Mouse (Mus musculus) heart, adult 18-20 months (tissue): ENCODE measurements at regions not wholly inside any gene's neighbourhood (a gene's known extent, or its start where the extent isn't known, plus 50 kb on each side); places are given as distances from the start of the nearest gene placed in this dataset.

Source experiments
- DNase-seq, 2 experiments: peaks; one replicate each; pipeline ENCODE4 v3.0.0; 2021 to 2022; ENCODE audit warnings: mixed read lengths in 1 of 2

DNA sequence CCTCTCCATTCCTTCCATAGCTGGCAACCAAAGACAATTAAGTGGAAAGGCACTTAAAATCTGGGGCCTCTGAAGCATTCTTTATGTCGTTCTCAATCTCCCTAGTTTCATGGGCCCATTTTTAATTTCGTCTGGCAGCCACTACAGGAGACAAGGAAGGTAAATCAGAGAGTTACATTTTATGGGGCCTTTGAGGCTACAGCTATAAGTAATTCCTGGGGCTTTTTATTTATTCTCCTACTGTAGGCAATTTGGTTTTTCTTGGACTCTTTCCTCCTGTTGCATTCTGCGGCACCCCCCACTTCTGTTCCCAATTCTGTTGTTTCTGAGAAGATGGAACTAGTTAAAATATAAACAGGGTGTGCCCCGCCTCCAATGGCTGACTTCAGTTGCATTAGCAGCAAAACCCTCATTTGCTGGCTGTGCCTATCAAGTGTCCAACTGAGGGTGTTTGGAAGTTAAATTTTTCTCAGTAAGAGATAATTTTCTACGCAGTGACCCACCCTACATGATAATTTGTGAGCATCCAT is 622.7 kb downstream of the Pdcd6ip start:
- no peak for DNase-seq

DNA sequence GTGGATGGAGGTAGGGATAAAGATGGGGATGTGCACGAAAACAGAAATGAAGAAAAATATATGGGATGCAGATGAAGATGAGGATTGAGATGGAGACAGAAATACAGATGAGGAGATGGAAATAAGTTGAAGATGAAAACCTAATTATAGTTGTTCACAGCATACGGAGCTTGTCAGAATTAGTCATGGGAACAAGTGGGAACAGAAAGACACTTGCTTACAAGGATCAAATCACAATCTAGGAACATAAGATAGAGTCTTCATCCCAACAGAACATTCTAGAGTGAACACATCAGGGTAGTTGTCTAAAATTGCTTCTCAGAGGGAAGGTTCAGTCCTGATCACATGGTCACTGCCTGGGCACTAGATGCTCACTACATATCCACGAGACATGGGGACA is 633.2 kb downstream of the Pdcd6ip start:
- no peak for DNase-seq

DNA sequence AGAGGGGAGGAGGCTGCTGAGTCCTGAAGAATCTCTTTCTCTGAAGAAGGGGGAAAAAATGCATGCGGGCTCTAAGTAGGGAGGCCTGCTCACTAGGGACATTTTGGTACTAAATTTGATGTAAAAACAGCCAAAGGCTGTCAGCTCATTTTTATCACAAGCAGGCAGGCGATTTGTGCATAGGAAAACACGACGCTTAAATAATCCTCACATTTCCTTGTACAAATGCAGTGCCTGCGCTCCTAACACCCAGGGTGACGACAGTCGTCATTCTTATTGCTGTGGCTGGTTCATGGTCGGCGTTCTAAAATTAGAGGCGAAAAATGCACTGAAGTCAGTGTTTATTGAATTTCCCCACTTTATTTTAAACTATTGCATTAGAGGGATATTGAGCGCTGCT is 650.6 kb downstream of the Pdcd6ip start:
- DNase-seq: no peak

GRCm38 (mm10) chr9:113044556-113045178 is 663.4 kb downstream of the Pdcd6ip start:
- no peak for DNase-seq

GRCm38 (mm10) chr9:113040885-113041284 is 667.2 kb downstream of the Pdcd6ip start:
- no peak for DNase-seq

DNA sequence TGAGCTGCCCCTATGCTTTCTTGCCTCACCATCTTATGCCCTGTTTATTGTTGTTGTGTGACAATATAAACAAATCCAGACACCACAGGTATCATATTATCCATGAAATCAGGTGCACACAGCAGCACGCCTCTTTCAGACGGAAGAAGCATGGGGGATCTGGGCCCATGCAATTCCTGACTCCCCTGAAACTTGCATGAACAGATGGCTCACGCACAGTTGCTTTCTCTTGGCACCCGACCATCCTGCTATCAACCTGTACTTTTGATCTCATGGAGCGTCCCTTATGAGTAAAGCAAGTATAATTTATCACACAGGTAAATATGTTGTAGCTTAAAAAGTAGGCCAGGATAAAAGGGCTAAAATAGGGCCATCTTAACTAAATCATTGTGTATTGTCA is 674.1 kb downstream of the Pdcd6ip start:
- no peak for DNase-seq

DNA sequence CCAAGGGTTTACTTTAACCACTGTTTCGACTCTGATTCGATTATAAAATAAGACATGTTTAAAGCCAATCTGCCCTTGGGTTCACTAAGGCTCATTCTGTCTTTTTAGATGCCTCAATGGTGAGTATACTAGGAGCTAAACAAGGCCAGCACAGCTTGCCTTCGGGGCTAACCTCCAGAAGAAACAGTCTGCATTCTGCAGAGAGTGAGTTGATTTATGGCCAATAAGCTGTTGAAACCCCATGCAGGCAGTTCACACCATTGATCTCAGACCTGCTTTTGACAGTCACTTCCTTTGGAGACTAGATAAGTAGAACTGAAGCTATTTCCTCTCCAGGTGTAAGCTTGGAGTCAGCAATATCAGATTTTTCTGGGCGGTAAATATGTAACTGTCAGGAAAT is 679.0 kb downstream of the Pdcd6ip start:
- no peak for DNase-seq

GRCm38 (mm10) chr9:113026904-113027193 is 681.2 kb downstream of the Pdcd6ip start:
- no peak for DNase-seq

GRCm38 (mm10) chr9:113026096-113026903 is 681.8 kb downstream of the Pdcd6ip start:
- DNase-seq: peak in 1 of 2 experiments; percentile 1

- no peak for DNase-seq
These were observed 686.0 kb downstream of the Pdcd6ip start for GRCm38 (mm10) chr9:113021866-113022645.

DNA sequence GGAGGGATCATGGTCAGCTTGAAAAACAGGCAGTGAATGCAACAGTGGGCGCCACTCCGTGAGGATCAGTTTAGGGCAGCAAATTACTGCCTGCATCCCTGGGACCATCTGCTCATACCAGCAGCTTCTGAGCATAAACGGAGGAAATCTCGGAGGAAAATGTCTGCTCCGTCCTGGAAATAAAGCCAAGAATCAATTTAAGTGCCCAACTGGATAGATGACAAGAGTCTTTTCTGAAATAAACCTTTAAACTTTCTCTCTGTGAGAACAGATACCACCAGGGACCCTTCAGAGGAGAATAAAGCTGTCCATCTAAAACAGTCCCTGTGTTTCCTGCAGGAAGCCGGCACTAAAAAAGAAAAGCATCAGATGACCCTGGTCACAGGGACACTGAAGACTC is 688.5 kb downstream of the Pdcd6ip start:
- no peak for DNase-seq

DNA sequence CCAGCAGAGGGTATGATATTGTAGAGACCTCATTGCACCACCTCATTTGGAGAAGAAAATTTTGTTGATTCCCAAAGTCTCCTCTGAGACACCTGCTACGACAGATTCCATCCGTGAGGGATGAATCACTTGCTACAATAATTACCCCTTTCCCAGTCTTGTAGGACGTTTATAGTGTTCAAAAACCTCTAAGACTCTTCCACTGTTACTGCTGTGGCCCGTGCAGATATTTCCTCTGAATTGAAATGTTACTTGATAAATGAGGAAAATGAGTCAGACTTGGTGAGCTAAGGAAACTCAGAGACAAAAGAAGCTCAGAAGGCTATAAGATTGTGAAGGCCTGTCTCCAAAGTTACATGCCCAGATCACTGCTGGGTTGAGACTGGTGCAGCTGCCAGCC is 700.0 kb downstream of the Pdcd6ip start:
- no peak for DNase-seq

GRCm38 (mm10) chr9:112996204-112996603 is 711.9 kb downstream of the Pdcd6ip start:
- no peak for DNase-seq

- DNase-seq: no peak
These were observed 713.3 kb downstream of the Pdcd6ip start for GRCm38 (mm10) chr9:112994774-112995173.

GRCm38 (mm10) chr9:112993627-112994026 is 714.4 kb downstream of the Pdcd6ip start:
- no peak for DNase-seq

DNA sequence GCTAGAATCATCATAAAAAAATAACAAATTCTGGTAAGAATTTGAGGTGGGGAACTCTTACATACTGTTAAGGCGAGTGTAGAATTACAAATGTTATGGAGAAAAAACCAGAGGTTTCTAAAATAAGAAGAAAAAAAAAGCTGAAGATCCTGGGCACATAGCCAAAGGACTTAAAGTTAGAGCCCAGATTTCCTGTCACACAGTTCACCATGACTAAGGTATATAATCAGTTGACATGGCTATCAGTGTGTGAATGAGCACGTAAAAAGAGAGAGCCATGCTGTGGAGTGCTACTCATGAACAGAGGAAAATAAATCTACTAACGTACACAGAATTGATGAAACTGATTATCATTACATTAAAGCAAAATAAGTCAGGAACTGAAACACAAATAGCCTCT is 715.1 kb downstream of the Pdcd6ip start:
- no peak for DNase-seq

GRCm38 (mm10) chr9:112983353-112983752 is 724.7 kb downstream of the Pdcd6ip start:
- DNase-seq: no peak

DNA sequence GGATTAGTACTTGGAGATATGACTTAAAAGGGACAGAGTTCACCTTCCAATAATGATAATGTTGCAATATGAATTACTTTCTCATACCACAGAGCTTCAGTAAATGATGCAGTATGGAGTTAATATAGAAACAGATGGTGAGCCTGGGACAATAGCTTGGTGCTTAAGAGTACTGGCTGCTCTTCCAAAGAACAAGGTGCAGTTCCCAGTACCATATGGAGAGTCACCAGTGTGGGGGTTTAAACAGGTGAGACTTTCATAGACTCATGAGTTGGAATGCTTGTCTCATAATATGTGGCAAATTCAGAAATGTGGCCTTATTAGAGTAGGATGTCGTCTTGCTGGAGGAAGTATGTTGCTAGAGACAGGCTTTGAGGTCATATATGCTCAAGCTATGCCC is 715.8 kb upstream of the Arpp21 start:
- no peak for DNase-seq

GRCm38 (mm10) chr9:112950056-112950455 is 714.3 kb upstream of the Arpp21 start:
- no peak for DNase-seq

GRCm38 (mm10) chr9:112938781-112939180 is 703.0 kb upstream of the Arpp21 start:
- DNase-seq: no peak

DNA sequence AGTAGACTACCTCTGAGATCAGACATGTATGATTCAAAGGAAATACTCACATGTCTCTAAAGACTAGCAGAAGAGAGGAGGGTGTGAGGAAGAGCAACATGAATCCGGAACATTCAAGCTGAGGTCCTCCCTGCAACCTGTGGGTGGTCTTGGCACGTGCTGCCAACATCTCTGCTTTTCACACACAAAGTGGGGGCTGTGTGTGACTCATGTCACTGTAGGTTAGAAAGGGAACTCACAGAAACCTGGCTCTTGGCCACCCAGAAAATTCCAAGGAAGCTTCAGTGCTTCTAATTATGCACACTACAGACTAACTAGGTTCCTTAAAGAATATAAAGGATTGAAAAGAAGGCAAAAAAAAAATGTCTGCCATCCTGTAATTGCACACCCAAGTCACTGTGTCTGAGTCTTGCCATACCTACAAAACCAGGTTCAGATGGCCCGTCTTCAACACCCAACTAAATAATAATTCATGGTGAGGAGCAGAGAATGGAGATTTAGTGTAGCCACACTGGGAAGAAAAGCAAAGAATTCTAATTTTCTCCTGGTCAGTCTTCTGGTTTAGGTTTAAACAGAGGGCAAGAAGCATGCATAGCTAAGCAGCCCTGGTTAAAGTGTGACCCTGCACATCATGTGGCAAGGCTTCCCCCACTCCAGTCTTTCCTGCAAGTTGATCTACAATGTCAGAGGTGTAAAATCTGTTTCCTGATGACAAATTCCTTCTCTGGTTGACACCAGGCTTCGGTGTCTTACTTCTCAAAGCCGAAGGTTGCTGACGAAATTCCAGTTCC is 673.8 kb upstream of the Arpp21 start:
- DNase-seq: no peak

GRCm38 (mm10) chr9:112905955-112906354 is 670.2 kb upstream of the Arpp21 start:
- no peak for DNase-seq
